Mouse (Mus musculus): ENCODE measurements around the gene Rspo3. TPM values are rescaled to one million over a fixed set of nuclear protein-coding genes. Genes with fewer than 3 reads are reported as not detected.

Rspo3 gene
- polyA plus RNA-seq, 1 experiment from 2014 or later, result 9.4 TPM

GRCm38 (mm10) chr10:29533846-29534829 lies 1.5 kb downstream of the Rspo3 start:
- Histone ChIP-seq H3K9me3 (ENCODE audit: control insufficient read depth, low read length) (no peaks in the 10 kb centered on the region), H3K27me3 (replicated peaks; ENCODE audit: control insufficient read depth, insufficient read depth, low read length) (peaks cover 34% of the 10 kb centered on the region), H3K27ac (ENCODE audit: low read depth, low read length) (no peak overlapping the region), H3K4me1 (replicated peaks; ENCODE audit: control insufficient read depth, insufficient read depth, low read length) (no peaks in the 10 kb centered on the region; the same call in 1 of the 2 replicates), H3K4me2 (peak overlapping the region; percentile 78), H3K9ac (ENCODE audit: low read depth, low read length) (peak overlapping the region; percentile 40; the same call in 1 of the 2 replicates), H3K4me3 (ENCODE audit: low read depth, low read length) (peak overlapping the region; percentile 60), H3K36me3 (ENCODE audit: control insufficient read depth, insufficient read depth, low read length) (no peaks in the 10 kb centered on the region)
- DNase-seq (ENCODE audit: low spot score), result peak; percentile 34
- no peak; the same call in 1 of the 2 replicates for ATAC-seq (replicated peaks; ENCODE audit: low FRiP score)
- WGBS, result 1% methylated on average over 24 of the region's 24 CpGs

DNA sequence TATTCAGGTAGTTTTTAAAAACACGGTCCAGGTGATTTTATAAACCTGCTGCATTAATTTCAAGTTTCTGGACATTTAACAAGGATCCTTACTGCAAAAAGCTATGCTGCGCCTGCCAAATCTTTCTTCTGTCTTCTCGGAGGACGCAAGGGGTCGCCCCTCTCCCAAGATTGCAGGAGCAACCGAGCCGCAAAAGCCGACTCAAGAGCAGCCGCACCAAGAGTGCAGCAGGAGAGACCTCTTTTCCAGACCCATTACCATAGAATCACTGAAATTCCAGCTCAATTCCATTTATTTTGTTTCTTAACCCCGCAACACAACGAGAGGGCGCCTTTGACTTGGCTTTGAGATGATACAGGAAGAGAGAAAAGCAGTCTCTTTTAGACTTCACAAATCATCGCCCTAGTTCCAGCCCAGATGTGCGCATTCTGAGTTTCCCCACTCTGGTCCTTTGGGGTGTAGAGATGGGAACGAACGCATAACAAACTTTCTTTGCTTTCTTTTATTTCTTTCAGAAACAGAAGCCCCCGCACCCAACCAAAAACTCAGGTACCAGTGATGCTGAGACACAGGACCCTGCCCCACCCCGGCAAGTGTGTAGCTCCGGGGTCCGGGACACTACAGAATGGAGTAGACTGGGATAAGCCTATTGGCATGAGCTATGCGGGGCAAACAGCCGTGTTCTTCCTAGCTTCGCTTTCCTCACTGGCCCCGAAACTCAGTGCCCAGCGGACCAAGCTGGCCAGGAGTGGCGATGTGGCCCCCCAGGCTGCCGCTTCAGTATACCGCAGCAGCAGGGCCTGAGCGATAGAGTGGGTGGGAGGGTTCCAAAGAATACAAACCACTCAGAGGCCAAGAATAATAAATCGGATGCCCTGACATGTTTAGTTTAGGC lies 2.6 kb downstream of the Rspo3 start:
- peak; percentile 69 for DNase-seq (ENCODE audit: low spot score)
- Histone ChIP-seq H3K9ac (ENCODE audit: low read depth, low read length) (no peak overlapping the region), H3K36me3 (ENCODE audit: control insufficient read depth, insufficient read depth, low read length) (no peaks in the 10 kb centered on the region), H3K27ac (ENCODE audit: low read depth, low read length) (no peak overlapping the region), H3K4me1 (replicated peaks; ENCODE audit: control insufficient read depth, insufficient read depth, low read length) (no peaks in the 10 kb centered on the region; the same call in 1 of the 2 replicates), H3K9me3 (ENCODE audit: control insufficient read depth, low read length) (no peaks in the 10 kb centered on the region), H3K27me3 (replicated peaks; ENCODE audit: control insufficient read depth, insufficient read depth, low read length) (peaks cover 34% of the 10 kb centered on the region), H3K4me2 (peak overlapping the region; percentile 78), H3K4me3 (ENCODE audit: low read depth, low read length) (peak overlapping the region; percentile 60)
- 1% methylated on average over 30 of the region's 30 CpGs for WGBS
- ATAC-seq (replicated peaks; ENCODE audit: low FRiP score), result peak; percentile 31; the same call in 1 of the 2 replicates

- Histone ChIP-seq H3K36me3 (ENCODE audit: control insufficient read depth, insufficient read depth, low read length) (no peaks in the 10 kb centered on the region), H3K4me2 (no peak overlapping the region), H3K27ac (ENCODE audit: low read depth, low read length) (no peak overlapping the region), H3K9ac (ENCODE audit: low read depth, low read length) (no peak overlapping the region), H3K4me1 (replicated peaks; ENCODE audit: control insufficient read depth, insufficient read depth, low read length) (no peaks in the 10 kb centered on the region), H3K4me3 (ENCODE audit: low read depth, low read length) (no peak overlapping the region), H3K9me3 (ENCODE audit: control insufficient read depth, low read length) (no peaks in the 10 kb centered on the region), H3K27me3 (replicated peaks; ENCODE audit: control insufficient read depth, insufficient read depth, low read length) (no peaks in the 10 kb centered on the region)
- 76% methylated on average over 1 of the region's 1 CpGs for WGBS
- ATAC-seq (replicated peaks; ENCODE audit: low FRiP score) (no peak), DNase-seq (ENCODE audit: low spot score) (no peak)
Measured at GRCm38 (mm10) chr10:29513563-29513962, 22.1 kb downstream of the Rspo3 start.

DNA sequence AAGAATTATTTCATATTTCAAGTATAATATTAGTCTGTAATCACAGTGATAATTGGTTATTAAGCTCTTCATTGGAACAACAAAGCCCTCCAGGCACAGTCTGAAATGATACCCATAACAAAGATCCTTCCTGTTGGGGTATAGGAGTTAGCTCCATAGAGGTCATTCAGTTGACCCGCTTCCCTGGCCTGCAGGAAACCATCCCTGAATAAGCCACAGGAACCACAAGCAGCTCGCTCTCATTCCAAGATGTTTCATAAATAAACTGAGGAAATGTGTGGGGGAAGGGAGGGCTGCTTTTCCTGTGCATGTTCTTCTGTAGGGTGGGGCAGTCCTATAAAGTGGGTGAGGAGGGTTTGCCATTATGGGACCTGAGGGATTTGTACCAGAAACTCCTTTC lies 27.5 kb downstream of the Rspo3 start:
- Histone ChIP-seq H3K27me3 (replicated peaks; ENCODE audit: control insufficient read depth, insufficient read depth, low read length) (no peaks in the 10 kb centered on the region), H3K36me3 (ENCODE audit: control insufficient read depth, insufficient read depth, low read length) (no peaks in the 10 kb centered on the region), H3K27ac (ENCODE audit: low read depth, low read length) (no peak overlapping the region), H3K4me2 (no peak overlapping the region), H3K9ac (ENCODE audit: low read depth, low read length) (no peak overlapping the region), H3K4me1 (replicated peaks; ENCODE audit: control insufficient read depth, insufficient read depth, low read length) (no peaks in the 10 kb centered on the region), H3K9me3 (ENCODE audit: control insufficient read depth, low read length) (no peaks in the 10 kb centered on the region), H3K4me3 (ENCODE audit: low read depth, low read length) (no peak overlapping the region)
- ATAC-seq (replicated peaks; ENCODE audit: low FRiP score) (no peak), DNase-seq (ENCODE audit: low spot score) (no peak)
- 48% methylated on average over 2 of the region's 2 CpGs for WGBS

DNA sequence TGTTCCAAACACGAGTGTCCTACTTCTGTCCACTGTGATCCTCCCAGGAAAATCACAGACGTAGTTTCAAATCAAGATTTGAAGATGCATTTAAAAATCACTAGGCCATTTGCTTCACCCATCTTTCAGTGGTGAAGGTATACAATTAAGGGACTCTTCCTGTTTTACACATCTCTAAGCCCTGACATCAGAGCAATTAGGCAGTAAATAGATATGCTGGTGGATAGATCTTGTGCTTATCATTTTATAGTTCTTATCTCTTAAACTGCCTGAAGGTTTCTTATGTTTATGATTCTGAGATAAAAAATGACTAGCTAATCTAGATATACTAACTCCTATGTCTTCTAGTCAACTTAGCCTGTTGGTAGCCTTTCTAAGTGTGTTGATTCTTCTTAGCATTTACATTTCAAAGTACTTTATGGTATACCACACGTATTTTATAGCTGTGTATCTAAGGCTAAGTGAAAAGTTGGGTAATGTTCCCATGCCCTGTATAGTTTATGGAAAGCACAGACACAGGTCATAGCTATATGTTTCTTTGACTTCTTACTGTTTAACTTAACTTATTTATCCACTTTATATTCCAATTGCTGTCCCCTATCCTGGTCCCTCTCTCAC lies 38.4 kb downstream of the Rspo3 start:
- Histone ChIP-seq H3K4me3 (ENCODE audit: low read depth, low read length) (no peak overlapping the region), H3K4me1 (replicated peaks; ENCODE audit: control insufficient read depth, insufficient read depth, low read length) (no peaks in the 10 kb centered on the region), H3K4me2 (no peak overlapping the region), H3K27ac (ENCODE audit: low read depth, low read length) (no peak overlapping the region), H3K36me3 (ENCODE audit: control insufficient read depth, insufficient read depth, low read length) (no peaks in the 10 kb centered on the region), H3K9ac (ENCODE audit: low read depth, low read length) (no peak overlapping the region), H3K27me3 (replicated peaks; ENCODE audit: control insufficient read depth, insufficient read depth, low read length) (no peaks in the 10 kb centered on the region), H3K9me3 (ENCODE audit: control insufficient read depth, low read length) (no peaks in the 10 kb centered on the region)
- DNase-seq (ENCODE audit: low spot score) (no peak), ATAC-seq (replicated peaks; ENCODE audit: low FRiP score) (no peak)
- WGBS, result 66% methylated on average over 3 of the region's 3 CpGs

DNA sequence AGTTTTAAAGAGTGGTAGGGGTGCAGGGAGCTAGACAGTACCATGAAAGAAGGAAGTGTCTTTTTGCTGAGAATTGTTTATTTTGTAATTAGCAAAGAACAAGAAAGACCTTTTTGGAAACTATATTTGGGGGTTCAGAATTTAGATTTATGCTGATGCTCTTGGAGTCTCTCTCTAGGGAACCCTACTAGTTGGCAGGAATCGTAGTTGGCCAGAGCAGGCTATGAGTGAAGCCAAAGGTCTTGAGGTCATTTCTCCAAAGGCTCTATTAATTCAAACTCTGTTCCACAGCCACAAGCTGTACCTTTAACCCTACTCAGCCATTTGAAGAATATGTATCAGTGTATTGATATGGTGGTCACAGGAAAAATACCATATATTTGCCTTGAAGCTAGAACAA lies 41.7 kb downstream of the Rspo3 start:
- no peak overlapping the region for H3K4me3 ChIP-seq (ENCODE audit: low read depth, low read length)
- no peak overlapping the region for H3K9ac ChIP-seq (ENCODE audit: low read depth, low read length)
- 81% methylated on average over 1 of the region's 1 CpGs for WGBS
- no peak for DNase-seq (ENCODE audit: low spot score)
- ATAC-seq (replicated peaks; ENCODE audit: low FRiP score), result no peak
- no peak overlapping the region for H3K4me2 ChIP-seq
- H3K4me1 ChIP-seq (replicated peaks; ENCODE audit: control insufficient read depth, insufficient read depth, low read length), result no peaks in the 10 kb centered on the region
- no peaks in the 10 kb centered on the region for H3K9me3 ChIP-seq (ENCODE audit: control insufficient read depth, low read length)
- H3K27me3 ChIP-seq (replicated peaks; ENCODE audit: control insufficient read depth, insufficient read depth, low read length), result no peaks in the 10 kb centered on the region
- H3K27ac ChIP-seq (ENCODE audit: low read depth, low read length), result no peak overlapping the region
- H3K36me3 ChIP-seq (ENCODE audit: control insufficient read depth, insufficient read depth, low read length), result no peaks in the 10 kb centered on the region

DNA sequence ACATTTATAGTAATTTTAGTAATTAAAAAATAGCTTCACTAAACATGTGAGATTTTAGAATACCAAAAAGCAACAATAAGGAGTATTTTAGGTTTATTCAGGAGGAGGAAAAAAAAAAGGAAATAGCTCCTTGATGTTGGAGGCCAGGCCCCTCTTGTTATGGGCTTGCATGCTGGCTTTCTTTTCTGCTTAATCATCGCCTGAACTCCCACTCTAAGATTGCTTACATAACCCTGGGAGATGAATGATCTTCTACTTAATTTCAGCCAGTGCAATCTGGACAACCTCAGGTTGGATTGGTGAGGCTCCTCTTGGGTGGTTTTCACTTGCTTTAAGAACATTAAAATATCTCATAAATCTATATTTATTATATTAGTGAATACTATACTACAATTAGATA lies 54.7 kb downstream of the Rspo3 start:
- Histone ChIP-seq H3K36me3 (ENCODE audit: control insufficient read depth, insufficient read depth, low read length) (no peaks in the 10 kb centered on the region), H3K9me3 (ENCODE audit: control insufficient read depth, low read length) (no peaks in the 10 kb centered on the region), H3K27ac (ENCODE audit: low read depth, low read length) (no peak overlapping the region), H3K27me3 (replicated peaks; ENCODE audit: control insufficient read depth, insufficient read depth, low read length) (no peaks in the 10 kb centered on the region), H3K4me1 (replicated peaks; ENCODE audit: control insufficient read depth, insufficient read depth, low read length) (no peaks in the 10 kb centered on the region), H3K9ac (ENCODE audit: low read depth, low read length) (no peak overlapping the region), H3K4me2 (no peak overlapping the region), H3K4me3 (ENCODE audit: low read depth, low read length) (no peak overlapping the region)
- 45% methylated on average over 1 of the region's 1 CpGs for WGBS
- ATAC-seq (replicated peaks; ENCODE audit: low FRiP score) (no peak), DNase-seq (ENCODE audit: low spot score) (no peak)

- Histone ChIP-seq H3K27ac (ENCODE audit: low read depth, low read length) (no peak overlapping the region), H3K4me3 (ENCODE audit: low read depth, low read length) (no peak overlapping the region), H3K9me3 (ENCODE audit: control insufficient read depth, low read length) (no peaks in the 10 kb centered on the region), H3K4me1 (replicated peaks; ENCODE audit: control insufficient read depth, insufficient read depth, low read length) (no peaks in the 10 kb centered on the region), H3K9ac (ENCODE audit: low read depth, low read length) (no peak overlapping the region), H3K27me3 (replicated peaks; ENCODE audit: control insufficient read depth, insufficient read depth, low read length) (no peaks in the 10 kb centered on the region), H3K36me3 (ENCODE audit: control insufficient read depth, insufficient read depth, low read length) (no peaks in the 10 kb centered on the region), H3K4me2 (no peak overlapping the region)
- ATAC-seq (replicated peaks; ENCODE audit: low FRiP score) (no peak), DNase-seq (ENCODE audit: low spot score) (no peak)
- 43% methylated on average over 3 of the region's 3 CpGs for WGBS
Measured at GRCm38 (mm10) chr10:29479401-29479800, 56.3 kb downstream of the Rspo3 start.

Measured in liver, embryonic 11.5 days (tissue).